Mouse (Mus musculus): ENCODE results near the gene Slc5a4b.

- peak; percentile 86 for TF ChIP-seq CTCF (conservative IDR thresholded peaks at IDR 0.05; ENCODE audit: low read length)
- no peak for TF ChIP-seq NANOG (IDR thresholded peaks at IDR 0.05; ENCODE audit: borderline replicate concordance, low read length)
Observed at GRCm38 (mm10) chr10:76117966-76118365, 7.2 kb upstream of the Slc5a4b start.

All from E14TG2a.4 (cell line).